Mouse (Mus musculus): ENCODE data around the gene Dusp21. TPM values are rescaled to one million over a fixed set of nuclear protein-coding genes. Genes with fewer than 3 reads are reported as not detected.

Gene Dusp21
- polyA plus RNA-seq, 1 experiment from 2014 or later: not detected

- Histone ChIP-seq H3K9ac (replicated peaks) (no peak overlapping the region), H3K27me3 (no peaks in the 10 kb centered on the region), H3K4me1 (no peaks in the 10 kb centered on the region), H3K9me3 (no peaks in the 10 kb centered on the region), H3K4me2 (replicated peaks) (no peak overlapping the region), H3K36me3 (no peaks in the 10 kb centered on the region), H3K4me3 (no peak overlapping the region), H3K27ac (replicated peaks) (no peak overlapping the region)
- ATAC-seq (ENCODE audit: low FRiP score, low read depth): no peak
- 87% methylated on average over 1 of the region's 1 CpGs for WGBS
Observed at GRCm38 (mm10) chrX:18179492-18179891, 33.8 kb downstream of the Dusp21 start.

- no peak overlapping the region for H3K4me2 ChIP-seq (replicated peaks)
- H3K27me3 ChIP-seq: no peaks in the 10 kb centered on the region
- no peak for ATAC-seq (ENCODE audit: low FRiP score, low read depth)
- no peak overlapping the region for H3K27ac ChIP-seq (replicated peaks)
- H3K4me1 ChIP-seq: no peaks in the 10 kb centered on the region
- H3K4me3 ChIP-seq: no peak overlapping the region
- no peaks in the 10 kb centered on the region for H3K36me3 ChIP-seq
- H3K9ac ChIP-seq (replicated peaks): no peak overlapping the region
- H3K9me3 ChIP-seq: no peaks in the 10 kb centered on the region
Observed at GRCm38 (mm10) chrX:18187203-18187602, 41.5 kb downstream of the Dusp21 start.

- no peak for ATAC-seq (ENCODE audit: low FRiP score, low read depth)
- Histone ChIP-seq H3K4me3 (no peak overlapping the region), H3K9ac (replicated peaks) (no peak overlapping the region), H3K27me3 (no peaks in the 10 kb centered on the region), H3K9me3 (no peaks in the 10 kb centered on the region), H3K27ac (replicated peaks) (no peak overlapping the region), H3K36me3 (no peaks in the 10 kb centered on the region), H3K4me2 (replicated peaks) (no peak overlapping the region), H3K4me1 (no peaks in the 10 kb centered on the region)
- 85% methylated on average over 2 of the region's 2 CpGs for WGBS
Observed at GRCm38 (mm10) chrX:18188293-18188692, 42.6 kb downstream of the Dusp21 start.

Other genes starting within 250 kb of the Dusp21 start
- 35.3 and 39.0 TPM in 2 replicates for gene Kdm6a, start 16.7 kb downstream of the Dusp21 start, polyA plus RNA-seq (2016; fragmentation: Nextera tagmentation; extraction: Ambion mirVana)

All from midbrain, embryonic 12.5 days (tissue).